Mouse (Mus musculus) kidney, adult 2 months (tissue): ENCODE measurements around the gene Bbs7. TPM values are rescaled to one million over a fixed set of nuclear protein-coding genes. Genes with fewer than 3 reads are reported as not detected.

Experiments used
- DNase-seq: peaks from one replicate; pipeline ENCODE4 v3.0.0; 2021
- H3K27ac ChIP-seq: fragments of 200-500 bp; 2 replicates; pipeline ENCODE4 v1.5.1; 2012; ENCODE audit warnings: low read depth, low read length, control low read depth, inconsistent platforms; ENCODE audit not compliant: insufficient read depth
- H3K27me3 ChIP-seq: fragments of 200-500 bp; replicated peaks from 2 replicates; pipeline ENCODE4 v1.6.1; 2012; ENCODE audit warnings: mild to moderate bottlenecking, moderate library complexity, low read length, inconsistent platforms; ENCODE audit not compliant: control insufficient read depth, insufficient read depth
- H3K36me3 ChIP-seq: fragments of 200-500 bp; 2 replicates; pipeline ENCODE4 v1.6.1; 2012; ENCODE audit warnings: mild to moderate bottlenecking, moderate library complexity, low read length, inconsistent platforms; ENCODE audit not compliant: control insufficient read depth, insufficient read depth
- H3K4me1 ChIP-seq: fragments of 200-500 bp; 2 replicates; pipeline ENCODE4 v1.6.1; 2011; ENCODE audit warnings: low read length; ENCODE audit not compliant: control insufficient read depth, insufficient read depth
- H3K4me3 ChIP-seq: fragments of 200-500 bp; 2 replicates; pipeline ENCODE4 v1.5.1; 2011; ENCODE audit warnings: mild to moderate bottlenecking, low read depth, low read length, control low read depth; ENCODE audit not compliant: insufficient read depth
- CTCF ChIP-seq: fragments of 200-500 bp; conservative IDR thresholded peaks from 2 replicates; pipeline ENCODE4 v1.5.1; 2011; ENCODE audit warnings: low read depth, mild to moderate bottlenecking, control low read depth, low read length, moderate library complexity, mixed read lengths; ENCODE audit not compliant: insufficient read depth, insufficient read length
- POLR2A ChIP-seq: fragments of 200-500 bp; IDR thresholded peaks from one replicate; pipeline ENCODE4 v1.6.1; 2011; ENCODE audit warnings: low read depth, low read length, control low read depth
- WGBS: fragments of 180-500 bp; shearing (Covaris S2); methylation state at CpG from one replicate; pipeline ENCODE4 v1.1.7; 2018; 5-methylcytosine and 5-hydroxymethylcytosine counted together
- polyA plus RNA-seq: library from polyadenylated mRNA; depleted of rRNA; stranded (reverse); fragments of >200 nt; gene quantifications from 2 replicates; pipeline ENCODE4 v1.2.3, GENCODE M21; 2012

The Bbs7 gene
- polyA plus RNA-seq, 1 experiment, result 4.6 TPM

GRCm38 (mm10) chr3:36551343-36551742 is 61.9 kb downstream of the Bbs7 start:
- TF ChIP-seq CTCF, result no peak
- no peak for TF ChIP-seq POLR2A
- WGBS, result 20% methylated on average over 9 of the region's 9 CpGs
- no peaks in the 10 kb centered on the region for H3K27me3 ChIP-seq

GRCm38 (mm10) chr3:36544961-36545360 is 68.3 kb downstream of the Bbs7 start:
- no peaks in the 10 kb centered on the region for H3K27me3 ChIP-seq
- 79% methylated on average over 3 of the region's 3 CpGs for WGBS
- H3K4me3 ChIP-seq, result no peak overlapping the region
- H3K27ac ChIP-seq, result no peak overlapping the region
- no peak for DNase-seq
- H3K36me3 ChIP-seq, result no peaks in the 10 kb centered on the region
- H3K4me1 ChIP-seq, result no peaks in the 10 kb centered on the region
- no peak for TF ChIP-seq POLR2A
- no peak for TF ChIP-seq CTCF

More at GRCm38 (mm10) chr3:36551343-36551742, 61.9 kb downstream of the Bbs7 start:
- Histone ChIP-seq H3K36me3 (peaks cover 8% of the 10 kb centered on the region), H3K27ac (no peak overlapping the region), H3K4me1 (no peaks in the 10 kb centered on the region), H3K4me3 (no peak overlapping the region)
- DNase-seq, result no peak

GRCm38 (mm10) chr3:36541399-36541798 is 71.9 kb downstream of the Bbs7 start:
- H3K4me3 ChIP-seq, result no peak overlapping the region
- H3K36me3 ChIP-seq, result no peaks in the 10 kb centered on the region
- H3K27ac ChIP-seq, result no peak overlapping the region
- H3K27me3 ChIP-seq, result no peaks in the 10 kb centered on the region
- H3K4me1 ChIP-seq, result no peaks in the 10 kb centered on the region
- TF ChIP-seq CTCF (no peak), POLR2A (no peak)
- DNase-seq, result no peak
- WGBS, result 92% methylated on average over 2 of the region's 2 CpGs

- Histone ChIP-seq H3K27me3 (no peaks in the 10 kb centered on the region), H3K4me1 (no peaks in the 10 kb centered on the region), H3K27ac (no peak overlapping the region), H3K4me3 (no peak overlapping the region), H3K36me3 (no peaks in the 10 kb centered on the region)
- WGBS, result 51% methylated on average over 2 of the region's 2 CpGs
- TF ChIP-seq POLR2A (no peak), CTCF (no peak)
- DNase-seq, result no peak
Observed at GRCm38 (mm10) chr3:36540756-36541155, 72.5 kb downstream of the Bbs7 start.

GRCm38 (mm10) chr3:36537701-36538470 is 75.4 kb downstream of the Bbs7 start:
- TF ChIP-seq POLR2A (no peak), CTCF (no peak)
- H3K4me1 ChIP-seq, result peaks cover 2% of the 10 kb centered on the region; the same call in 1 of the 2 replicates
- DNase-seq, result no peak
- H3K27ac ChIP-seq, result no peak overlapping the region
- no peak overlapping the region for H3K4me3 ChIP-seq
- no peaks in the 10 kb centered on the region for H3K27me3 ChIP-seq
- WGBS, result 74% methylated on average over 4 of the region's 4 CpGs
- H3K36me3 ChIP-seq, result no peaks in the 10 kb centered on the region

- H3K4me3 ChIP-seq, result no peak overlapping the region
- no peaks in the 10 kb centered on the region for H3K27me3 ChIP-seq
- no peak for DNase-seq
- no peak overlapping the region for H3K27ac ChIP-seq
- H3K36me3 ChIP-seq, result no peaks in the 10 kb centered on the region
- peaks cover 4% of the 10 kb centered on the region; the same call in 1 of the 2 replicates for H3K4me1 ChIP-seq
- 73% methylated on average over 12 of the region's 12 CpGs for WGBS
- TF ChIP-seq POLR2A, result no peak
- TF ChIP-seq CTCF, result no peak
Observed at GRCm38 (mm10) chr3:36536041-36536440, 77.2 kb downstream of the Bbs7 start.

GRCm38 (mm10) chr3:36533201-36533672 is 80.0 kb downstream of the Bbs7 start:
- Histone ChIP-seq H3K36me3 (no peaks in the 10 kb centered on the region), H3K27me3 (no peaks in the 10 kb centered on the region), H3K4me3 (no peak overlapping the region), H3K4me1 (peaks cover 4% of the 10 kb centered on the region; the same call in 1 of the 2 replicates), H3K27ac (no peak overlapping the region)
- 0% methylated on average over 1 of the region's 1 CpGs for WGBS
- DNase-seq, result no peak
- no peak for TF ChIP-seq POLR2A
- no peak for TF ChIP-seq CTCF
